Mouse (Mus musculus): ENCODE results near the gene C1ql3. TPM values are rescaled to one million over a fixed set of nuclear protein-coding genes. Genes with fewer than 3 reads are reported as not detected.

The C1ql3 gene
- total and polyA plus RNA-seq, 3 experiments = 0.06 TPM; not detected in 2

DNA sequence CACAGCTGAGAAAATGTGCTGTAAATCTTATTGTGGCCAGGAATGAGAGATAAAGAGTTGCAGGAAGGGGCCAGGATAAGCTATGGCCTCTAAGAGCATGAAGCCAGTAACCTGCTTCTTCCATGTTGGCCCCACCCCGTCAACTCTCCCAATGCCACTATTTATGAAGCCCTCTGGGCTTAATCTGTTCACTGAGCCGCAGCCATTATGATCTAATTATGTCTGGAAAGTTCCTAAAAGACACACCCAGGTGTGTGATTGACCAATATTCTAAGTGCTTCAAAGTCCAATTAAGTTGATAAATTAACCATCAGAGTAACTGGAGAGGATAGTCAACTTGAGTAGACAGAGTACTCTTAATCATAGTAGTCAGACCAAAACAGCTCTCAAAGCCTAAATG, 37.9 kb downstream of the C1ql3 start:
- H3K27ac ChIP-seq (ENCODE audit: control insufficient read depth, low read depth, low read length) = no peak overlapping the region
- H3K79me2 ChIP-seq (ENCODE audit: control insufficient read depth, insufficient read depth, low read length, poor library complexity) = no peaks in the 10 kb centered on the region
- H3K9ac ChIP-seq (ENCODE audit: control insufficient read depth, low read depth, low read length, poor library complexity, severe bottlenecking) = no peak overlapping the region
- H3K9me3 ChIP-seq (replicated peaks; ENCODE audit: insufficient read depth, low read length) = no peaks in the 10 kb centered on the region
- no peaks in the 10 kb centered on the region for H3K27me3 ChIP-seq (ENCODE audit: control insufficient read depth in 1 of 2, insufficient read depth in 2 of 2, low read length in 2 of 2)
- H3K4me1 ChIP-seq (ENCODE audit: control insufficient read depth in 1 of 2, insufficient read depth in 2 of 2, low read length in 2 of 2) = no peaks in the 10 kb centered on the region
- no peaks in the 10 kb centered on the region for H3K36me3 ChIP-seq (ENCODE audit: control insufficient read depth in 1 of 2, insufficient read depth in 2 of 2, low read length in 2 of 2)
- no peak for DNase-seq (ENCODE audit: low read depth, low spot score)
- H3K4me3 ChIP-seq (ENCODE audit: control insufficient read depth in 1 of 2, insufficient read depth in 1 of 2, low read depth in 2 of 2, low read length in 2 of 2) = no peak overlapping the region
- TF ChIP-seq CTCF (IDR thresholded peaks at IDR 0.05 in 2 of 3, conservative IDR thresholded peaks at IDR 0.05 in 1 of 3; ENCODE audit: control insufficient read depth in 1 of 3, insufficient read depth in 1 of 3, low read depth in 2 of 3, low read length in 3 of 3, poor library complexity in 1 of 3, severe bottlenecking in 1 of 3) = no peak
- no peak for TF ChIP-seq SIN3A (IDR thresholded peaks at IDR 0.05; ENCODE audit: low read length)
- TF ChIP-seq USF2 (IDR thresholded peaks at IDR 0.05; ENCODE audit: borderline replicate concordance in 1 of 2, insufficient read depth in 1 of 2, low read depth in 1 of 2, low read length in 2 of 2) = no peak

DNA sequence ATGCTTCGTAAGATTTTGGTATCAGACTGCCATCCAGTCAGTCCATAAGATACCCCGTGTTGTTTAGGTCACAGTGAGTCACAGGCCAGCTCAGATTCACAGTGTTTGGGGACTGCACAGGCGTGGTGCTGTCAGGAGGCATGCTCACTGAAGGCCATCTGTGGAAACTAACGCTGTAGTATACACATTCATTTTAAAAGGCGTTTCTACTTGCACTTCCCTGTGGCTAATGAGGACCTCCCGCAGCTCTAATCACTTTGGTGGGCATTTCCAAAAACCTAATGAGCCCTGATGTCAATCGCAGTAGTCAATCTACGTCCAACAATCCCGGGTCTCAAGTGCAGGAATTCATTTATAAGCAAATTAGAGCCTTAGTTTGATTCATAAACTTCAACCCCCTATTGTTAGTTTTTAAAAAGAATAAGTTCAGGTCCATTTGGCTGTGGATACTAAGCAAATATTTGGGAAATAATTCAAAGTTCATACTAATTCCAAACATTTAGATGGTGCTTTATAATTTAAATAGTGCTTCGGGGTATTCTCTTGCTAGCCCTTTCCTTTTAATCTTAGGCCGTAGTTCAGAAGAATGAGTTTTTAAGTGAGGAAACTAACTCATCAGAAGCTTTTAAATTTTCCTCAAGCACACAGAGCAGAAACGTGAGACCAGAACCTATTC, 41.4 kb downstream of the C1ql3 start:
- Histone ChIP-seq H3K9ac (ENCODE audit: control insufficient read depth, low read depth, low read length, poor library complexity, severe bottlenecking) (no peak overlapping the region), H3K27ac (ENCODE audit: control insufficient read depth, low read depth, low read length) (no peak overlapping the region), H3K27me3 (ENCODE audit: control insufficient read depth in 1 of 2, insufficient read depth in 2 of 2, low read length in 2 of 2) (no peaks in the 10 kb centered on the region), H3K36me3 (ENCODE audit: control insufficient read depth in 1 of 2, insufficient read depth in 2 of 2, low read length in 2 of 2) (no peaks in the 10 kb centered on the region), H3K4me3 (ENCODE audit: control insufficient read depth in 1 of 2, insufficient read depth in 1 of 2, low read depth in 2 of 2, low read length in 2 of 2) (no peak overlapping the region), H3K4me1 (ENCODE audit: control insufficient read depth in 1 of 2, insufficient read depth in 2 of 2, low read length in 2 of 2) (no peaks in the 10 kb centered on the region), H3K9me3 (replicated peaks; ENCODE audit: insufficient read depth, low read length) (no peaks in the 10 kb centered on the region), H3K79me2 (ENCODE audit: control insufficient read depth, insufficient read depth, low read length, poor library complexity) (no peaks in the 10 kb centered on the region)
- no peak for TF ChIP-seq ZMIZ1 (IDR thresholded peaks at IDR 0.05; ENCODE audit: low read depth, low read length)
- no peak for TF ChIP-seq JUND (IDR thresholded peaks at IDR 0.05; ENCODE audit: low read depth, low read length)
- no peak for TF ChIP-seq ETS1 (IDR thresholded peaks at IDR 0.05; ENCODE audit: low read depth, low read length)
- no peak for TF ChIP-seq UBTF (IDR thresholded peaks at IDR 0.05; ENCODE audit: borderline replicate concordance, insufficient read depth, low read depth, low read length)
- no peak for TF ChIP-seq SIN3A (IDR thresholded peaks at IDR 0.05; ENCODE audit: low read length)
- no peak for TF ChIP-seq RCOR1 (IDR thresholded peaks at IDR 0.05; ENCODE audit: low read depth, low read length)
- no peak for TF ChIP-seq MAZ (IDR thresholded peaks at IDR 0.05; ENCODE audit: low read depth, low read length)
- no peak for TF ChIP-seq E2F4 (IDR thresholded peaks at IDR 0.05; ENCODE audit: borderline replicate concordance, low read depth, low read length)
- TF ChIP-seq CHD2 (IDR thresholded peaks at IDR 0.05; ENCODE audit: low read length) = no peak
- TF ChIP-seq USF2 (IDR thresholded peaks at IDR 0.05; ENCODE audit: borderline replicate concordance in 1 of 2, insufficient read depth in 1 of 2, low read depth in 1 of 2, low read length in 2 of 2) = no peak
- TF ChIP-seq ELF1 (IDR thresholded peaks at IDR 0.05; ENCODE audit: low read depth, low read length) = no peak
- no peak for TF ChIP-seq MYC (IDR thresholded peaks at IDR 0.05; ENCODE audit: low read depth, low read length)
- no peak for TF ChIP-seq KAT2A (conservative IDR thresholded peaks at IDR 0.05; ENCODE audit: low read depth, low read length)
- TF ChIP-seq CHD1 (IDR thresholded peaks at IDR 0.05; ENCODE audit: low read depth, low read length) = no peak
- TF ChIP-seq NRF1 (IDR thresholded peaks at IDR 0.05; ENCODE audit: insufficient read depth, low read depth, low read length, poor library complexity, severe bottlenecking) = no peak
- no peak for TF ChIP-seq MAX (IDR thresholded peaks at IDR 0.05; ENCODE audit: low read length)
- TF ChIP-seq POLR2AphosphoS2 (IDR thresholded peaks at IDR 0.05; ENCODE audit: low read length) = no peak
- TF ChIP-seq HCFC1 (IDR thresholded peaks at IDR 0.05; ENCODE audit: low read depth, low read length) = no peak
- TF ChIP-seq POLR2A (IDR thresholded peaks at IDR 0.05; ENCODE audit: control insufficient read depth in 1 of 2, insufficient read depth in 1 of 2, low read depth in 1 of 2, low read length in 2 of 2, poor library complexity in 1 of 2) = no peak
- TF ChIP-seq POLR2AphosphoS5 (IDR thresholded peaks at IDR 0.05; ENCODE audit: borderline replicate concordance, low read depth, low read length) = no peak
- DNase-seq (ENCODE audit: low read depth, low spot score) = no peak
